Mouse (Mus musculus) retina, postnatal 7 days (tissue): ENCODE results near the gene Efemp2.
"Not testable (repeated sequence)": the region's sequence is repeated elsewhere in the genome, so short reads cannot be mapped to it uniquely, and the experiment has no call there.

Source experiments
- DNase-seq: peaks from one replicate; pipeline ENCODE4 v3.0.0-alpha.2; 2012; ENCODE audit warnings: low read depth, low spot score

Efemp2 gene

DNA sequence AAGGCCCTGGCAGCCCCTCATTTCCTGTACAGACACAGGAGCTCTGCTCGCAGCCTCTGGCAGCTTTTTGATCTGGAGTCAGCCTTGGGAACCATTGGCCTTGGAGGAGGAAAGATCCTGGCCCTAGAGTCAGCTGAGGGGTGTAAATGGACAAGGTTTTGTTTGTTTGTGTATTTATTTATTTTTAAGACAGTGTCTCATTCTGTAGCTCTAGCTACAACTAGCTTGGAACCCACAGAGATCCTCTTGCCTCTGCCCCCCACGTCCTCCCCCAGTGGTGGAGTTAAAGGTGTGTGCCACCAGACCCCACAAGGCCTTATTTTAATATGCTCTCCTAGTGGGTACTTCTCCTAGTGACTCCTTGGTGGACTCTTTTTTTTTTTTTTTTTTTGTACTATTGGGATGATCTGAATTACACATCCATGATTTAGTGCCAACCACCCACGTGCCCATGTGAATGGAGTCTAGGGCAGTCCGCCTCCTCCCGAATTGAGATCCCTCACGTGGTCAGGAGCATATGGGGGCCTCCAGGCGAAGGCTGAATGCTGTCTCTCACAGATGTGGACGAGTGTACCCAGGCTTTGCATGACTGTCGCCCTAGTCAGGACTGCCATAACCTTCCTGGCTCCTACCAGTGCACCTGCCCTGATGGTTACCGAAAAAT lies 3.4 kb downstream of the Efemp2 start:
- no peak for DNase-seq

DNA sequence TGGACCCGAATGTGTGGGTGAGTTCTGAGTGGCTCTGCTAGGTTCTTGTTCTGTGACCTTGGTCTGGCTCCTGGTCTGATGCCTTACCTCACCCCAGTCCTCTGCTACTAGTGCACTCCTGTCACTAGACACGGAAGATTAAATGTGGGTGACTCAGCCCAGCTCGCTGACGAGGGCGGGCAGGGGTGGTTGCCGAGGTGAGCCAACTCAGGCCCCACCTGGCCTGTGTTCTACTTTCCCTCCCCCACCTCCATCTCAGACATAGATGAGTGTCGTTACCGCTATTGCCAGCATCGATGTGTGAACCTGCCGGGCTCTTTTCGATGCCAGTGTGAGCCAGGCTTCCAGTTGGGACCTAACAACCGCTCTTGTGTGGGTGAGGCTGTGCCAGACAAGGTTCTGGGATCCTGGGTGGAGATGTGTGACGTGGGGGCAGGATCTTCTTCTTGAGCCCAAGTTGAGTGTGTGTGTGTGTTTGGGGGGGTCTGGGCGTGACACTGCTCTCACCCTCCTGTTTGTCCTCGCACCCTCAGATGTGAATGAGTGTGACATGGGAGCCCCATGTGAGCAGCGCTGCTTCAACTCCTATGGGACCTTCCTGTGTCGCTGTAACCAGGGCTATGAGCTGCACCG lies 4.0 kb downstream of the Efemp2 start:
- no peak for DNase-seq

DNA sequence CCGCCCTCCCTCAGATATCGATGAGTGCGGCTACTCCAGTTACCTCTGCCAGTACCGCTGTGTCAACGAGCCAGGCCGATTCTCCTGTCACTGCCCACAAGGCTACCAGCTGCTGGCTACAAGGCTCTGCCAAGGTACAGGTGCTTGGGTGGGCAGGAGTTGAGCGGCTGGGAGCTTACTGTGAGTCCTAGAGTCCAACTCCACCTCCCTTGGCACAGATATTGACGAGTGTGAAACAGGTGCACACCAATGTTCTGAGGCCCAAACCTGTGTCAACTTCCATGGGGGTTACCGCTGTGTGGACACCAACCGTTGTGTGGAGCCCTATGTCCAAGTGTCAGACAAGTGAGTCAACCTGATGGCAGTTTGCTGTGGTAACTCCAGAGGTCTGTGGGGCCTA lies 6.3 kb downstream of the Efemp2 start:
- no peak for DNase-seq

DNA sequence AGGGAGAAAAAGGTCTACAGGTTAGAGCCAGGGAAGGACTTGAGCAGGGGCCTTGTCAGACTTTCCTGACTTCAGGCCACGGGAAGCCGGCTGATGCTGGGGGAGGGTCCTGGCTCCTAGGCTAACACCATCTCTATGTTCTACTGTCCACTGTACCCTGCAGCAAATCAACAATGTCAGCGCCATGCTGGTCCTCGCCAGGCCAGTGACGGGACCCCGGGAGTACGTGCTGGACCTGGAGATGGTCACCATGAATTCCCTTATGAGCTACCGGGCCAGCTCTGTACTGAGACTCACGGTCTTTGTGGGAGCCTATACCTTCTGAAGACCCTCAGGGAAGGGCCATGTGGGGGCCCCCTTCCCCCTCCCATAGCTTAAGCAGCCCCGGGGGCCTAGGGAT lies 7.6 kb downstream of the Efemp2 start:
- DNase-seq, result no peak

DNA sequence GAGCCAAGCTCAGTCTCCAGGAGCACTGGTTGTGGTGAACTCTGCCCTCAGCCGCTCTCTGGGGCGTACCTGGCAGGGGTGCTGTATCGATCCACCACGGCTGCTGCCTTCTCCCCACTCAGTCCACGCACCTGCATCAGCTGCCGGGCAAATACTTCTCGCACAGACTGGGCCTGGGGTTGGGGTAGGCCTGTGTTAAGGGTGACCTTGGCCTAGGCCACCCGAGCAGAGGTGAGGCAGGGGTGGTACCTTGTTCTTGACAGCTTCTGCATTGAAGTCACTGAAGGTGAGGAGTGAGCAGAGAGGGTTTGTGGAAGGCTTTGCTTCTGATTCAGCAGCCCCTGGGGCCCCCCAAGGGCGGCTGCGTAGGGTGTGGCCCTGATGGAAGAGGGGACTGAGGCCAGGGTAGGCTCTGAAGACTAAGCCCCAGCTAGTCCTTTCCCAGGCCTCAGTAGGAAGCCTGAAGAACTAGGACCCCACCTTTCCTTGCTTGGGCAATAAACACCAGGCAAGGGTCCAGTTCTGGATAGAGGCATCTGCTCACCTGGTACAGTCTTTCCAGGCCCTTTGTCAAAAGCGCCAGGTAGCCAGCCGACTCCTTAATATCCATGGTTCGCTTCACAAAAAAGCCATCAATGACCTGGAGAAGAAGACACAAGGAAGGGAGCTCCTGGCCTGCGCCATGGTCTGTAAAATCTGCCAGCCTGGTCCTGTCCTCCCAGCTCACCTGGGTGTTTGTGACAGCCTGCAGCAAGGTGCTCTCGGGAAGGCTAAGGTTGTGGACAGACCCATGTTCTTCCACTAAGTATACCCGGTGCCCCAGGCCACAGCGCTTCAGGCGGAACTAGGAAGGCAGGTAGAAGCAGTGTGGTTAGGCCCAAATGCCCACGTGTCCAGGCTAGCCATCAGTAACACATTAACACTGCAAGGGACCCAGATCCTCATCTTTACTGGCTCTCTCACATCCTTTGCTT lies 9.9 kb downstream of the Efemp2 start:
- no peak for DNase-seq

DNA sequence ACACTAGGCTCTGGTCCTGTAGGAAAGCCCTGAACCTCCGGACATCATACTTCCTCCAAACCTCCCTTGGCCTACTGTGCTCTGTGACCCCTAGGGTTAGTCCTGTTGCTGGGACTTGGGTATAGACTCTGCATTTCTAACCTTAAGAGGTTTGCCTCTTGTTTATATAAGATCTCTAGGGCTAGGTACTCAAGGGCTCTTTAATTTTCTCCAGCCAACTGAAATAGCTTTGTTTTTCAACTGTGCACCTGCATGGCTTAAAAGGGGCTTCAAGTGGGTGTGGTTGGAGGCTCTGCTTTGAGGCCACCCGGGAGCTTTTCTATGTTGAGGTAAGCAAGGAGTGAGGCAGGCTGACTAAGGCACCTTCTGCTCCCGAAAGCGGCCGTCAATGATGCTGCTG lies 10.7 kb downstream of the Efemp2 start:
- DNase-seq, result no peak

DNA sequence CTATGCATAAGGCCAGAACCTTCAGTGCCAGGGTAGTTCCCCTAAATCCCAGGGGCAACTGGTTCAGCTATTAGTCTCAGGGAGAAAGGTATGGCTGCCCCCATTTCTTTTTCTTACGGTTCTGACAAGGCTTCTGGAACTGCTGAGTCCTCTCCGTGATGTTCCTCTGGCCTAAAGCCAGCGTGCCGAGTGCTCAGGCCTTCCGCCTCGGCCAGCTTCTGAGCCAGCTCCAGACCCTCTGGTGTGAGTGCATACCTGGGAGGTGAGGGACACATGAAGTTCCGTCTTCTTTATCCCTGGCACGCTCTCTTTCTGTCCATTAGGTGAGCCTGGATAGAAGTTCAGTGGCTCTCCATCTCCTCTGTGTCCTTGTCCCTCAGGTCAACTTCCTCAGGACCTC lies 11.6 kb downstream of the Efemp2 start:
- DNase-seq, result no peak

DNA sequence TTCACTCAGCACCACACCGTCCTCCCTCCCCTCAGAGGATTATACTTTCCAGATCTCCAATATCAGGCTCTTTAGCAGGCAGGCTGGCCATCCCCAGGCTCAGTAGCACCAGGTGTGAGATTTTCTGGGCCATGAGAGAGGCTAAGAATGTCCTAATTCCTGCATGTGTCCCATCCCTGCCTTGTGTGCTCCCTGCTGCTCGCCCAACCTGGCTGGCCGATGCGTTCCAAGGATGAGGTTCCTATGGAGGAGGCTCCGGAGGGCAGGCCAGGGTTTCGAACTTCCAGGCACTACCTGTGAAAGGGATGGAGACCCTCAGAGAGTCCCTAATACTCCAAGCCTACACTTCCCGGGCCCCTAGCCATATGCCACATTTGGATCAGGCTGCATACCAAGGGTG lies 12.1 kb downstream of the Efemp2 start:
- DNase-seq, result no peak

DNA sequence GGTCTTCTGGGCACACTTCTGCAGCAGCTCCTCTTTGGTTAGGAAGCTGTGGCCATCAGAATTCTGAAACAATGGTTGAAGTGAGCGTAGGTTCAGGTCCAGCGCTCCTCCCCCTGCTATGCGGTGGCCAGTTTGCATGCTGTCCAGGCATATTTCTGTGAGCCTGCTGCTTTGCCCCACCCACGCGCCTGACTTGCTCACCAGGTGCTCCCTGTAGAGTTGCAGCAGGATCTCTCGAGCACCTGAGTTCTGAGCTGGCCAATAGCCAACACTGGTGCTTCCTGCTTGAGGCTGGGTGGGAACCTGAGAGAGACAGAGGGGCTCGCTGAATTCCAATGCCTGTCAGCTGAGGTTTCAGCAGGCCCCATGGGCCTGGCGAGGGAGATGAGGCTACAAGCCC lies 12.5 kb downstream of the Efemp2 start:
- DNase-seq, result no peak

DNA sequence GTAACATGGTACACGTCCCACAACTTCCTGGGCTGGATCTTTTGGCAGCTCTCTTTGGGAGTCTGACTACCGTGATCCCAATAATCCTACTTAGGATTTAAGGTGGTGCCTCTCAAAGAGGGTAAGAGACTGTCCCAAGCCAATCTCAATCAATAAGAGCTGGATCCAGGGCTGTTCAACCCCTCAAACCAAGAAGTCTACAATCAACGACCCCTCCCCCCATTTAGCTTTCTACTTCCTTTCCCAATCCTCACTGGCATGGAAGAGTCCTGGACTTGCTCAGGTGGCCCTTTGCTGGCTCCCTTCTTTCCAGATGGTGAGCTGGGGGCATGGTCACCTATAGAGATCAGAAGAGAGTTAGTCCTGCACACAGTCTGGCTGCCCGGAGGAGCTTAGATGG lies 13.0 kb downstream of the Efemp2 start:
- no peak for DNase-seq

DNA sequence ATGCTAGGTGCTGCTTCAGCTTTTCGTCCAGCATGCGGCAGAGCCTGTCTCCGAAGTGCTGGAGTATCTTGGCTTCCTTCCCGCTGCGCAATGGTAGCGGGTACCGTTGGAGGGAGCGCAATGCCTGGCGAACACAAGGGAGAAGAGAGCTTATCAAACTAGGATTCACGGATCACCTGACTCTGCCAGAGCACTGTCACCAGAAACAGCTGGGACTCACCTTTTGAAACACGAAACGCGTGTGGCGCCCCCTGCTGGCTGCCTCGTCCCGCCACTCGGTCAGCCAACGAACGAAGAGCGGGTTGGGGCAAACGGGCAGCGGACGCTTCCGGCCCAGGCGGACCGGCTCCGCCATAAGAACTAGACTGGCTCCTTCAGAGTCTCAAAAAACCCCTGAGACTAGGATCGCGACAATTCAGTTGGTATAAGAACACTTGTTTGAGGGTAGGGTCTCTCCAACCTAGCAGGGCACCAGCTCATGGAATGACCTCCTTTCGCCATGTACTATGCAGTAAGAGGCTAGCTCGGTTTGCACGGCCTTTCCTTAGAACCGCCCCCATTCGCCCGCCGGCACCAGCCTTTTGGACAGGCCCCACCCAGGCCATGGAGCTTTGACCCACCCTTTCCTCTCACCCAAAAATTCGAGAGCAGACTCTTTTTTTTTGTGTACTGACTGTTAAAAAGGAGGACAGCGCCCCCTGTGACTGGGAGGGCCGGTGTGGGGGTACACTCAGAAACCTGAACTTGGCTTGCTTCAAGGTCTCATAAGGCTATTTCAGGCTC lies 14.2 kb downstream of the Efemp2 start, which contains the start of gene Mus81:
TSS of gene Mus81 (minus strand) at position 635 of the 783 bp plus-strand sequence.
- DNase-seq, result peak; percentile 81

DNA sequence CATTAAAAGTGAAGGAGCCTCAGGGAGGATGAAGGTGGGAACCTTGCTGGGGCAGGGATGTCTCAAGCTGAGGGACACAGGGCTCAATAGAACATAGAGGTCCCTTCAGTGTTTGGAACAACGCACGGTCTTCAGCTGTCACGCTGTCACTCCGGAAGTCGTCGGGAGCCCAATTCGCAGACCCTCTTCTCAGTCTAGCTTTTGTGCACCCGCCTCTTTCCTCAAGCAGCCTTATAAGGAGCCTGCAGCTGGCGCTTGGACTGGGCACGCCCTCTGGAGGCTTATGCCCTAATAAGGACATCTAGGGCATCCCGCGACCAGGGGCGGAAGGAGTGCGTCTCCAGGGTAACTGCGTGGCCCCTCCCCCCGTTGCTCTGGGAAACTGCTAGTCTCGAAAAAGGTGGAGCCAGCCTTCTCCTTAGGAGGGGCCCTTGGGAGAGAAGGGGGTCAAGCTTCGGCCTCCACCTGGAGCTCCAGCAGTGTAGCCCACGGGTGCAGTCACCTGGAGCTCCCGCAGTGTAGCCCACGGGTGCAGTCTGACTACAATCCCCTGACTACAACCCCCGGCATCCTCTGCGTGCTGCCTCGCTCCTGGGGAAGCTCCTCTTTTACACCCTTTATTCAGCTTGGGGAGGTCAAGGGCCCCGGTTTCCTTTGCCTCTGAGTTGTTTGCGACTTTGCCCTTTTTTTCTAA lies 15.3 kb downstream of the Efemp2 start:
- peak; percentile 93 for DNase-seq

DNA sequence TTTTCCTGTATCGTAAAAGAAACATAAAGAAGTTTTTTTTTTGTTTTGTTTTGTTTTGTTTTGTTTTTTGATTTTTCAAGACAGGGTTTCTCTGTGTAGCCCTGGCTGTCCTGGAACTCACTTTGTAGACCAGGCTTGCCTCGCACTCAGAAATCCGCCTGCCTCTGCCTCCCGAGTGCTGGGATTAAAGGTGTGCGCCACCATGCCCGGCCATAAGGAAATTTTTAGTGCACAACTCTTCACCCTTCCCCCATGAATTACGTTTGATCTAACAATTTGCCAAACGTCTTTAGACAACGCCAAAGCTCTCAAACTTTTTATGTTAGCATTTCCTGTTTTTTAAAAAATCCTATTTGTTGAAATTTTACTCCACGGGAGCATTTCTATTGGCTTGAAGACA lies 16.0 kb downstream of the Efemp2 start:
- DNase-seq, result not testable (repeated sequence)

DNA sequence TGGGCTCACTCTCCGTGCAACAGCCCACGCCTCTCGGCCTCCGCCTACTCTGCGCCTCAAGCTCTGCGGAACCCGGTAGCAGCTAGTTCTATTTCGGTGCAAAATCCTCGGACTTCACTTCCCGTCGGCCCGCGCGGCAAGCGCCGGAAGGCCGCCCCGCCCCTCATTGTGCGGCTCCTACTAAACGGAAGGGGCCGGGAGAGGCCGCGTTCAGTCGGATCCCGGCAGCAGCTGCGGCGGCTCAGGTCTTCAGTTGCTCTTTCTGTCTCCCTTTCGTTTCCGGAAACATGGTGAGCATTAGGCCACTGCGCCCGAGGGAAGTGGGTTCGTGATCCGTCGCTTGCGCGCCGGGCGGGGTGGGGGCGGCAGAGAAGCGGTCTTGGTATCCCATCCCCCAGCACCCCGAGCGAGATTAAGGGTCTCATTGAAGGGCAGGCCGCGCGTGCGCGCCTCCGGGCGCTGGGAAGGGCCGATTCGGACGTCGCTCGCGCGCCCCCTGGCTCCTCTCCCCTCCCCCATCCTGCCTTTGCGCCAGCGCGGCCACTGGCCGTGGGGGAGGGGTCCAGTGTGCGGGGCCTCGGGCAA lies 16.7 kb downstream of the Efemp2 start, which contains the start of gene Cfl1:
TSS of gene Cfl1 (plus strand) at position 143 of the 585 bp plus-strand sequence.
- peak; percentile 88 for DNase-seq

DNA sequence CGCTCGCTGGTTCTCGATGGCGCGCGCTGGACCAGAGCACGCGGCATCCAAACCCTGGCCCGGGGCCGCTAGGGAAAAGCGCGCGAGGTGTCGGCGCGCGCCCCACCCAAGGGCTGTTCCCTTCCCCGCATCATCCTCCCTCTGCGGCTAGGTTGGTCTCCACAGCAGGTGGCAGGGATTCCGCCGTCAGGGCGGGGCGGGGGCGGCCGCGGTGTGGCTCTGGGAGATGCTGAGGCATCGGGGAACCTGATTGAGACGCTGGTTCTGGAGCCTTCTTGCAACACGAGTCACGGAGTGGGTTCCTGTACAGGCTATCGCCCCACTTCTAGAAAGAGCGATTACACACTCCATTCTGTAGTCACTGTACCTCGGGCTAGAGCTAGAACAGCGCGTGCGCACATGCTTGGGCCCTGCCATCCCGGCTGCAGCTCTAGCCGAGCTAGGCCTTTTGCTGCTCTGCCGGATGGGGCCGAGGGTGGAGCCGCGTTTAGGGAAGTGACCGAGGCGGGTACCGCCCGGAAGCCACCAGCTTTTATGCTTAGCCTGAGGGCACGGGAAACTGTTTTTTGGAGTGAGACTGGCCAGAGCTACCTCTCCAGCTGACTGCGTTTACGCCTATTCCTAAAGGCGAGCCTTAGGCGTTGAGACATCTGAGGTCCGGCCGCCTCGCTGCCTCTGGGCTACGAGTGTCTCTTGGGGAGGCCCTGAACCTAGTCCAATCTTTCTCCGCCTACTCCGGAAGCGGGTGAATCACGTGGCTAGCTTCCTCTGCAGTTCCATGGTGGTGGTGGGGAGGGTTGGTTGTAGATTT lies 17.3 kb downstream of the Efemp2 start:
- DNase-seq, result peak; percentile 37

DNA sequence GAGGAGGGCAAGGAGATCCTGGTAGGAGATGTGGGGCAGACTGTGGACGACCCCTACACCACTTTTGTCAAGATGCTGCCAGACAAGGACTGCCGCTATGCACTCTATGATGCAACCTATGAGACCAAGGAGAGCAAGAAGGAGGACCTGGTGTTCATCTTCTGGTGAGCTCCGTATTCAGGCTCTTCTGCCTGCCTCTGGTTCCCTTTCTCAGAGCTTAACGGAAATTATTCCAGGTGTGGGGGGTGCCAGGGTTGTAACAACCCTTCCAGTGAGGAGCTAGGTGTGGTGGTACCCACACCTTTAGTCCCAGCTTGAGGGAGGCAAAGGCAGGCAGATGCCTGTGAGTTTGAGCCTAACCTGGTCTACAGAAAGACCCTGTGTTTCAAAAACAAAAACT lies 18.9 kb downstream of the Efemp2 start:
- DNase-seq, result no peak

DNA sequence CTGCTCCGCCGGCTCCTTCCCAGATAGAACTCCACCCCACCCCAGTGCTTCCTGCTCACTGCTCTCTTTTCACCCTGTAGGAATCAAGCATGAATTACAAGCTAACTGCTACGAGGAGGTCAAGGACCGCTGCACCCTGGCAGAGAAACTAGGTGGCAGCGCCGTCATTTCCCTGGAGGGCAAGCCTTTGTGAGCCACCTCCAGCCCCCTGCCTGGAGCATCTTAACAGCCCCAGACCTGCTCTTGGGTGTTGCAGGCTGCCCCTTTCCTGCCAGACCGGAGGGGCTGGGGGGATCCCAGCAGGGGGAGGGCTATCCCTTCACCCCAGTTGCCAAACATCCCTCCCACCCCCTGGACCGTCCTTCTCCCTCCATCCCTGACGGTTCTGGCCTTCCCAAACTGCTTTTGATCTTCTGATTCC lies 19.6 kb downstream of the Efemp2 start:
- DNase-seq, result not testable (repeated sequence)

DNA sequence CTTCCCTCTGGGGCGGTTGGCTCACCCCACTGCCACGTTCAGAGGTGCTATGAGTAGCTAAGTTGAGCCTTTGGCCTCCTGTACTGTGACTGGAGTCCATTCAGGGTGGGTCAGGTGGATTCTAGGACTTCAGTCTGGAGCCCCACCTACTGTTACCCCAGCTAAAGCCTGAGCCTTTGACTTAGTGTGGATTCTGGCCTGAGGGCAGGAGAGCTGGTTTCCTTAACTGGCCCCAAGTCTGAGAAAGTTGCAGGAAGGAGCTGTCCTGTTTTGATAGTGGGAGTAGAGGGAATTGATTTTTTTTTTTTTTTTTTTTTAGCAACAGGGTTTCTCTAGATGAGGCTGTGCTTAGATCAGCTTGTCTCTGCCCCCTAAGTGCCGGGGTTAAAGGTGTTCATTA lies 20.6 kb downstream of the Efemp2 start:
- DNase-seq, result no peak

DNA sequence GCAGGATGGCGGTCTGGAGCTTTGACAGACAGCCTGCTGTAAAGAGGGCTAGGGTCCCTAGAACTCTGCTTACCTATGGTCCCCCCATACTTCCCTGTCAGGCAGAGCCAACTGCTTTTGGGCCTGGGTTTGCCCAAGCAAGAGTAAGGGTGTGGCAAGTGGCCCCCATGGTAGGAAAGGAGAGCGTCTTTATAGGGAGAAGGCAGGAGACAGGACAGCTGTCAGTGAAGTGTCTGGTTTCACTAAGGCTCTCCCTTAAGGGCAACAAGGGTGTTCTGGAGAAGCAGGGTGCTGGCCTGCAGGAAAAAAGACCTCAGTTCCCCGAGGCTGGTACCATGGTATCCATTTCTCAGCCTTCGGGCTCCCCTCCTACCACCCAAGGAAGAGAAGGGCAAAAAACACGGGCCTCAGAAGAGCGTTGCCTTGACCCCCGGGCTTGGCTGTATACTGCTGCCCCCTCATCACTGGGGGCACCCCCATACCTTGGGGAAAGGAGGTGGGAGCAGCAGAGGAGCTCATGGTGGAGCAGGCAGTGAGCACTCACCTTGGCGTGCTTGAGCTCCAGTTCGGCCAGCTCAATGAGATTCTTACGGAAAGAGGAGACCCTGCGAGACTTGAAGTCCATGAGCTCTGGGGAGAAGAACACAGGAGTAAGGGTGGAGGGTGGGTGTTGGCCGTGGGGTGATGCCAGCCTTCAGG lies 21.7 kb downstream of the Efemp2 start:
- no peak for DNase-seq
